Mouse (Mus musculus): ENCODE data around the gene 1700003E16Rik.

The 1700003E16Rik gene

DNA sequence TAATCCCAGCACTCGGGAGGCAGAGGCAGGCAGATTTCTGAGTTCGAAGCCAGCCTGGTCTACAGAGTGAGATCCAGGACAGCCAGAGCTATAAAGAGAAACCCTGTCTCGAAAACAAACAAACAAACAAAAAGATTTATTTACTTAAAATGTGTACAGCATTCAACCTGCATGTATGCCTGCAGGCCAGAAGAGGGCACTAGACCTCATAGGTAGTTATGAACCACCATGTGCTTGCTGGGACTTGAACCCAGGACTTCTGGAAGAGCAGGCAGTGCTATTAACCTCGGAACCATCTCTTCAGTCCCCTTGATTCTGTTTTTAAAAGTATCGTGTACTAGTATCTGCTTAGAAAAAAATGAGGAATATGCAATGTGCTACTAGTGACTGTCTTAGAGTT, 28.8 kb upstream of the 1700003E16Rik start:
- DNase-seq (ENCODE audit: low spot score) = no peak

DNA sequence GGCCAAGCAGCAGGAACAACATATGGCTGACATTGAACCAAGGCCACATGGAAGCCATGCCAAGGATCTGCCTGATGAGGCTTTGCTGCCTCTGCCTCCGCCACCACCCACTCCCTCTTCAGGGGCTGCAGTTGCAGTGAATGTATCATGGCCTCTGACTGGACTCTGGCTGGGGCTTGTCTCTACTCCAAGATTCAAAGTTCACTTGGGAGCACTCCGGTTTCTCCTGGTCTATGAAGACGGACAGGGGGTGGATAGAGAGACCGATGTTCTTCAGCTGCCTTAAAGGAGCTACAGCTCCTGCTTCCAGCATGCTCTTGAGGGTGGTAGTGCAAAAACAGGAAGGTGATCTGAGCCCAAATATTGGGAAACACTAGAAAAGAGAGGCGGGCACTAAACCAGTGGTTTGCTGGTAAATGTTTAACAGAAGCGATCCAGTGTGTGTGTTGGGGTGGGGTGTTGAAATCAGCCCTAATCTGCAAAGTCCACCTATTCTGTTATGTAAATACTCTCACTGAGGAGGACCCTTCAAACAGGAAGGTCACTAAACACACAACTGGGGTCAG, 24.7 kb upstream of the 1700003E16Rik start:
- no peak for DNase-seq (ENCODE audit: low spot score)

DNA sequence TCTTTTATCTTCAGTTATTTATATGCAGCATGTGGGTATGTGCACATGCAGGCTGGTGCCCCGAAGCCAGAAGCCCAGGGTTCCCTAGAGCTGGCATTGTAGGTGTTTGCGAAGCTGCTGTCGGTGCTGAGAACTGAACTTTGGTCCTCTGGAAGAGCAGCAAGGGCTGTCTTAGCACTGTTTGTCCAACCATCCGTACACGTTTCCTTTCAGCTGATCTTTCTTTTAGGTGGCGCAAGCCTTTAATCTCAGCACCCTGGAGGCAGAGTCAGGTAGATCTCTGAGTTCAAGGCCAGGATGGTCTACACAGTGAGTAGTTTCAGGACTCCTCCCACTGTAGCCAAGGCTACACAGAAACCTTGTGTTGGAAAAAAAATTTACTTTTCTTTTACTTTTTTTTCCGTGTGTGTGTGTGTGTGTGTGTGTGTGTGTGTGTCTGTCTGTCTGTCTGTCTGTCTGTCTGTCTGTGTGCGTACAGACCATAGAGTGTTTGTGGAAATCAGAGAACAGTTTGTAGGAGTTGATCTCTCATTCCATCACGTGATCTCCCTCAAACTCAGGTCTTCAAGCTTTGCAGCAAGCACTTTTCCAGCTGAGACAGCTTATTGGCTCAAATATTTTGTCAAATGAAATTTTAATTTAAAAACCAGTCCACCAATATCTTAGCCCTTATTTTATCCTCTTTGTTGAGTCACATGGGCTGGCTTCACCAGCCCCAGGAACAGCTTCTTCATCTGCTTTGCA, 23.9 kb upstream of the 1700003E16Rik start:
- no peak for DNase-seq (ENCODE audit: low spot score)

DNA sequence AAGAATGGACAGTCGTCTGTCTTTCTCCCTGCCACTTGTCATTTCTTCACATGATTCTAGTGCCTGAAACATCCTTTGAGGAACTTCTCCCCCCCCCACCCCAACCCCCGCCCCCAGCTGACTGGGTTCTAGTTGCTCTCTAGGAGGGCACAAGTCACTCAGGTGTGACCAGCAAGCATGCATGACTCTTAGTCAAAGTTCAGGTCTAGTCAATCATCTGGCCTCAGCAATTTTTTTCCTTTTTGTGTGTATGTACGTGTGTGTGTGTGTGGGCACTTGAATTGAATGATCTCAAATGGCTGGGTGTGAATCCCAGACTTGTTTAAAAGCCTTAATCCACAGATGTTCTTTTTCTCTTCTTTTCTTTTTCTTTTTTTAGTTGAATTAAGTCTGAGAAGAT, 22.0 kb upstream of the 1700003E16Rik start:
- DNase-seq (ENCODE audit: low spot score) = no peak

DNA sequence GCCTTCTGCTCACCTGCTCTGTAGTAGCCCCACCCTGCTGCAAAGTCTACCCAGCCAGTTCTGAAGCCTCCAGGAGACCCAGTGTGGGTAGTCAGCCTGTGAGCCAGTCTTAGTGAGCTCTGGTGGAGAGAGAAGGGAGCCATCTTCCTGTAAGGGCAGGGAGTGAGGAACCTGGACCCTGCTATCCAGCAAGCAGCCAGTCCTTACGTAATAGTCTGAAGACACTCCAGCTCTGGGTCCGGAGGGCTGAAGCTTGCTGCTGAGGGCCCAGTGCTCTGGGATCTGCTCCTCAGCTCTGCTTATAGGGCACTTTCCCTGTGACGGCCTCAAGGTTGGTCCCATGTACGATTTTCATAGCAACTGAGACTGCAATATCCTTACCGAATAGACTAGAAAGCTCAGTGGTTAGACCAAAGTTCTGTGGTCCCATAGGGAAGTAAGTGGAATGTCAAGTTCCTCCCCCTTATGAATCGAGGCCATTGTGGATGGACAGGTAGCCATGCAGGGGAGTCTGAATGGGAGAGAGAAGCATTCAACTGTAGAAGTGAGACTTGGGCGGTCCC, 21.2 kb upstream of the 1700003E16Rik start, which contains the start of gene Rtkn:
TSS of gene Rtkn (plus strand) at position 513 of the 563 bp plus-strand sequence.
- no peak for DNase-seq (ENCODE audit: low spot score)

DNA sequence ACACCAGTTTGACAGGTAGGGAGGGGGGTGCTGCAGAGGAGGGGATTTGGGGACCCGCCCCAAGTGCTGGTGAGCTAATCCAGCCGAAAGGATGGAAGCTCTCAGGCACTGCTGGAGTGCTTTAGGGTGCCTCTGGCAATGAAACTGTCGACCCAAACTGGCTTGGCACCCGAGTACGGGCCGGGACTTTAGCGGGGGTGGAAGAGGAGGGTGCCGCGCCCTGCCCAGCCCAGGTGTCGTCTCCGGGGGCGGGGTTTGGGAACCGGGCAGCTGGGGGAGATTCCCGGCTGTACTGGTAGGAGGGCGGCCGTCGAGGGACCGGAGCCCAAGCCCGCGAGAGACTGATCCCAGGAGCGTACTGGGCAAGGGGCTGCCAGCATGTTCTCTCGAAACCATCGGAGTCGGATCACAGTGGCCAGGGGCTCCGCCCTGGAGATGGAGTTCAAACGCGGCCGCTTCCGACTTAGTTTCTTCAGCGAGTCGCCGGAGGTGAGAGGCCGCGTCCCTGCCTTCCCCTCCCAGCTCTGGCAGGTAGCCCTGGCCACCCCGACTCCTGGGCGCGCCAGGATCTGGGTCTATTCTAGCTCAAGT, 20.5 kb upstream of the 1700003E16Rik start:
- DNase-seq (ENCODE audit: low spot score) = no peak

DNA sequence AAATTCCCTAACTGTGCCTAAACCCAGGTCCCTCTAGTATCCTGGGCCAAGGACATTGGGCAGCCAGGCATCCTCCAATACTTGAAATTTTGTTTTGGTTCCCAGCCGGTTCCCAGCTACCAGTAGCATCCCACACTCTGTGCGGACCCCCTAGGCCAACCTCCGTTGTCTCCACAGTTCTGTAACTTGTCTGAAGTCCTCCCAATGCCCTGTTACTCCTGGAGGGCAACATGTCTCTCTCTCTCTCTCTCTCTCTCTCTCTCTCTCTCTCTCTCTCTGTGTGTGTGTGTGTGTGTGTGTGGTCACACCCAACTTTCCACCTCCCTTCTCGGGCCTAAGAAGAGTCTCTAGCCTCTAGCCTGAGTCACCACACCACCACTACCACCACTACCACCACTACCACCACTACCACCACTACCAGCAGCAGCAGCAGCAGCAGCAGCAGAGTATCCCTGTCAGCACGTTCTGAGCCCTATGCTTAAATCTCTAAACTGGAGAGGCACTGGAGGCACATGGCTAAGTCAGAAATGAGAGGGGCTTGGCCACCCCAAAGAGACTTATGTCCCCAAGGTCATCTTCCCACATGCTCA, 19.8 kb upstream of the 1700003E16Rik start:
- DNase-seq (ENCODE audit: low spot score) = no peak

DNA sequence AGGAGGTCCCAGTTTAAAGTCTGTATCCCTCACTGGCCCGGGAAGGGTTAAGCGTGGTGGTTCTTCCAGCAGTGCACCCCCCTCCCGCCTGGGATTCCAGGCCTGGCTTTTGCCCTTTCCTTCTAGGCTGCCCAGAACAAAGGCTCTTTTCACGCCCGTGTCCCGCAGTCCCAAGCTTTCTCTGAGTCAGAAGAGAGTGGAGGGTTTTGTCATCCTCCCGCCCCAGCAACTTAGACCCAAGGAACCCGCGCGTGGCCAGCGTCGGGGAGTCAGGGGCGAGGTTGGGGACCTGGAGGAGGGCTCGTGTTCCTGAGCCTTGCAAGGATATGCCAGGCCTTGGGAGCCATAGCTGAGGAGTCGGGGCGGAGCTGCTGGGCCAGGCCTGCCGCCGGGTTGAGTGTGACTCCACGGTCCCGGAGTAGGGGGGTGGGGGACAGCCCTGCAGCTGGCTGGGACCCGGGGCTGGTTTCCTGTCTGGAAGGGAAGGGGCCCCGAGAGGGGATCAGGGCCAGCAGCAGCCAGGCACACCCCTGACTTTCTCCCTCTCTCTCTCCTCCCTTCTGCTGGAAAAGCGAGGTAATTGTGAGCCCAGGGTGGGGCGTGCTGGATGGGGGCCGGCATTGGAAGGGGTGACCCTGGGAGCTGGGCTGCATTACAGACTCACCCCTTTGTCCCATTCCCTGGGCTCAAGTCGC, 19.2 kb upstream of the 1700003E16Rik start:
- no peak for DNase-seq (ENCODE audit: low spot score)

DNA sequence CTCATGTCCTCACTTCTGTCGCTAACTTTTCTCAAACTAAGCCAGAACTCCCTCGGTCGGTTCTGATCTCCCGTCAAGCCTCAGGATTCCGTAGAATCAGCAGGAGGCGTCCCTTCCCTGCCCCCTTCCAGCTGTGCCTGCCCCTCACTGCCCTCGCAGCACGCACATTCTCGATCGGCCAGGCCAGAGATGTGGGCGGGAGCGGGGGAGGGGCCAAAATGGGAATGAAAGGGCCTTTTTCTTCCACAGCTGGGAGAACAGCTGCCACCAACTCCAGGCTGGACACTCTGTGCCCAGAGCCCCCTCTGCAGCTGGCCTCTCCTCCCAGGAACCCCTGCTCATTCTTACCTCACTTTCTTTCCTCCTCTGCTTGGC, 18.6 kb upstream of the 1700003E16Rik start:
- peak; percentile 57 for DNase-seq (ENCODE audit: low spot score)

DNA sequence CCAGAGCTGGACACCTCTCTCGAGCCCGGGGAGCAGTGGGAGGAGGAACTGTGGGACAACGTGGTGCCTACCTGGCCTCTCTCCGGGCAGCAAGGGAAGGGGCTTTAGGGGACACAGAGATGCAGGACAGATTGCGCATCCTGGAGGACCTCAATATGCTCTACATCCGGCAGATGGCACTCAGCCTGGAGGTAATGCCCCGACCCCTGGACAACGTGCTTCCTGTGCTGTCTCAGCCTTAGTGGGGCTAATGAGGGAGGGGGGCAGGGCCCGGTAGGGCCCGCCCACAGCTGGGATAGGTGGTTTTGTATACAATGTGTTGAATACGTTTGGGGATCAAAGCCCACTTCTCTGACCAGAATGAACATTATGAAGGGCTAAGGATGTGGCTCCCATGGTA, 18.1 kb upstream of the 1700003E16Rik start:
- DNase-seq (ENCODE audit: low spot score) = no peak

DNA sequence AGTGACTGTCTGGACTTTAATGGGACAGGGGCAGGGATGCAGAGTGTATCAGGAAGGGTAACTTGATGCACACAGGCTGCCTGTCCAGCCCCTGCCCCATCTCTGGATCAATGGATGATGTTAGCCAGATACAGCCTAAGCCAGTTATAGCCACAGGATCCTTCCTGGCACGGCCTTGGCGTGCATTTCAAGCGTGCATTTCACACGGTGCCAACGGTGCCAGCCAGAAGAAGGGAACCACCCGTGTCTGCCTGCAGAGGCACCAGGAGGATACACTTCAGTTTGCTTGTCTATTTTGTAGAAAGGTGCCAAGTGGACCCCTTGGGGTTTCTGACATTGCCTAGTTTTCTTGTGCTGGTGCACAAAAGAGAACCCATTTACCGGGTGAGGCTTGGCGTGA, 16.2 kb upstream of the 1700003E16Rik start:
- DNase-seq (ENCODE audit: low spot score) = no peak

DNA sequence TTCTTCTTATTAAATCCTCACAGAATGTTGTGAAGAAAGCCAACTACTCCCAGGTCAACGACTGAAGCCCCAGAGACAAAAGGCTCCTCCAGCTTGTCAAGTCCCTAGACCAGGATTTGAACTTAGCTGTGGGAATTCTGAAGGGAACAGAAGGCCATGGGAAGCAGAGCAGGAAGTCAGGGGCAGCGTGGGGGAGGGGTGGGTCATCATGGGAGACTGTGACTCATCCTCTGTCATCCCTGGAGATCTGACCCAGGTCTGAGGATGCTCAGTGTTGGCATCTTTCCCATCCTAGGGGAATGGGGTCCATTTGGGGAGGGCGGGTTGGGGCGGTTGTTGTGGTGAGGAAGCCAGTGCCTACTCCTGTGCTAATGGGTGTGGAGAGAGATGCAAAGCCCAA, 14.6 kb upstream of the 1700003E16Rik start:
- DNase-seq (ENCODE audit: low spot score) = no peak

DNA sequence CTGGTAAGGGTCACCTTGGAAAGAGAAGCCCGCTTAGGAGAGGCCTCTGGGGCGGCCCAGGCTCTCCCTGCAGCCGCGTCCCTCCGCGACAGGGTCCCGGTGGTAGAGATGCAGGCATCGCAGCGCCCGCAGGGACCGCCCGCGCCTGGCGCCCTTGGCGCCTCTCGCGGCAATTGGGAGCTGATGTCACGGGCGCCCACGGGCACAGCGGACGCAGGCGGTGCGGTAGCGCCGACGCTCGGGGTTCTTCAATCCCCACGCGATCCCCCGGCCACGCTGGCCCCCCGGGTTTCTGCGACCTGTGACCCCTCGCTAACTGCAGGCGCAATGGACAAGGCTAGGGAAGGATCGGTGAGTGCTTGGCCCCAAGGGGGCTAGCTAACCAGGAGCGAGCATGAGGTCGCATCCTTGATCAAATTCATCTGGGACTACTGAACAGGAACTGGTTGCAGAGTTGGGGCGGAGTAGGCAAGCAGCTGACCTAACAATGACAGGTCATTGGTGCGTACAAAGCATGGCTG, 13.9 kb upstream of the 1700003E16Rik start:
- no peak for DNase-seq (ENCODE audit: low spot score)

DNA sequence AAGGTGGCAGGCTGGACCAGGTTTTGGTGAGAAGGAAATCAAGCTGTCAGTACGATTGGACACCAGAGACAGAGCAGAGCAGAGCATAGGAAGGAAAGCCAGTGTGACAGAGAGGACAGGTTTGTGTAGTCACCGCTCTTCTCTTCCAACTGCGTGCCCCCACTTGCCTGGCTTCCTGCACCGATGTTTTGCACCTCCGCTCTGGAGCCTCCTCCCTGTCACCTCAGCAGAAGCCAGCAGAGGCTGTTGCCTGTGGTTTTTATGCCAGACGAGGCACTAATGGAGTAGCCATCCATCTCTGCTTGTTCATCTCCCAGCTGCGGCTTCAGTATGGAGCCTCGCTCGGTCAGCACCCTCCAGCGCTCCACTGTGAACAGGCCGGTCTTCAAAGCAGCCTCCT, 13.3 kb upstream of the 1700003E16Rik start:
- no peak for DNase-seq (ENCODE audit: low spot score)

DNA sequence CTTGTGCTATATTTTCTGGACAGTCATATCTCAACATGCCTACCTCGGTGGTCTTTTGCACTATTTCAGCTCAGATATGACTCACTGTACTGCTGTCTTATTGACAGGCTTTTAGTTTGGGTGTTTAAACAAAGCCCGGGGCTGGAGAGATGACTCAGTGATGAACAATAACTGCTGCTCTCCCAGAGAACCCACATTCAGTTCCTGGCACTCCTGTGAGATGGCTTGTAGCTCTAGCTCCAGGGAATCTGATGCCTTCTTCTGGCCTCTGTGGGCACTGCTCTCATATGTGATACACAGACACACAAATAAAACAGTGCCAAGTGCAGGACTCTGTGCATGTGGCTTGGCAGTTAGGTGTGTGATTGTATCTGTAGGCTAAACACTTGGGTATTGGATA, 11.0 kb upstream of the 1700003E16Rik start:
- DNase-seq (ENCODE audit: low spot score) = no peak

DNA sequence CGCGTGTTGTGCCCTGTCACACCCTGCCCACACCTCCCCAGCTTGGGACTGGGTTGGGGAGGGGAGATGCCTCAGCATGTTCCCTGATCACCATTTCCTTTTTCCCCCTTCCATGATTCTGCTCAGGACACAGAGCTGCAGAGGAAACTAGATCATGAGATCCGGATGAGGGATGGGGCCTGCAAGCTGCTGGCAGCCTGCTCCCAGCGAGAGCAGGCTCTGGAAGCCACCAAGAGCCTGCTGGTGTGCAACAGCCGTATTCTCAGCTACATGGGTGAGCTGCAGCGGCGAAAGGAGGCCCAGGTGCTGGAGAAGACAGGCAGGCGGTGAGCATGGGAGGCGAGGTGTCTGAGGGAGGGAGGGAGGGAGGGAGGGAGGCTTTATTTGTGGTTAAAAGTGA, 10.4 kb upstream of the 1700003E16Rik start:
- DNase-seq (ENCODE audit: low spot score) = no peak

DNA sequence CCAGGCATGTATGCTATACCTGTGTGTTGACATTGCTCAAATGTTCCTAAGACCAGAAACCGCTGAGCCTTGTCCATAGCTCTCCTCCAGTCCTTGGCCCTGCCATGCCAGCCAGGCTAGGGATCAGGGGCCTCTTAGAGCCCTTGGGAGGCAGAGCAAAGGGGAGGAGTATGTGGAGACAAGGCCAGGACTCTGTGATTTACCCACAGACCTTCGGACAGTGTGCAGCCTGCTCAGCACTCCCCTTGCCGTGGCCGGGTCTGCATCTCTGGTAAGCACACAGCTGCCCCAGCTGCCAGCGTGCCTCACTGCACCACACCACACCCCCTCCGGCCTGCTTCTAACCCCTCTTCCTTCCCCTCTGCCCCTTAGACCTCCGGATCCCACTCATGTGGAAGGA, 8.9 kb upstream of the 1700003E16Rik start:
- no peak for DNase-seq (ENCODE audit: low spot score)

DNA sequence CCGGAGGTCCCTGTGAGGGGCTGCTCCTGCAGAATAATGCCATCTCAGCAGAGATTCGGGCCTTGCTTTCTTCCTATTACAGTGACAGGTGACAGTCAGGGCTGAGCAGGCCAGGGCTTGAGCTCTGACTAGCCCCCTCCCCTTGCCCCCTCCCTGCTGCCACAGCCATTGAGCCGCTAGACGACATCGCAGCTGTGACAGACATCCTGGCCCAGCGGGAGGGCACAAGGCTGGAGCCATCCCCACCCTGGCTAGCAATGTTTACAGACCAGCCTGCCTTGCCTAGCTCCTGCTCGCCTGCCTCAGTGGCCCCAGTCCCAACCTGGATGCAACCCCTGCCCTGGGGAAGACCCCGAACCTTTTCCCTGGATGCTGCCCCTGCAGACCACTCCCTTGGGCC, 4.5 kb upstream of the 1700003E16Rik start:
- DNase-seq (ENCODE audit: low spot score) = no peak

DNA sequence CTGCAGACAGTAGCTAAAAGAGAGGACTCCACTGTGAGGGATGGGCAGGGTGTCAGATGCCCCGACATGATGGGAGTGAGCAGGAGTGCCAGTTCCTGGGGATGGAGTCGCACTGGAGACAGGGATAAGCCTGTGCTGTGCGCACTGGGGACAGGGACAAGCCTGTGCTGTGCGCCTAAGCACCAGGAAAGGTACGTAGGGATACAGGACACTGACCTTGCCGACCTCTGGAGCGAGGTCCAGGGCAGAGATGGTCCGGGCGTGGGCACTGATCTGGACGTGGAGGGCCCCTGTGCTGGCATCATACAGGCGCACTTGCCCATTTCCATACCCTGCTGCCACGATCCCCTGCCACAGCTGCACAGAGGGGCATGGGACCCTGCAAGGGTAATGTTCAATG, 3.2 kb upstream of the 1700003E16Rik start:
- DNase-seq (ENCODE audit: low spot score) = no peak

DNA sequence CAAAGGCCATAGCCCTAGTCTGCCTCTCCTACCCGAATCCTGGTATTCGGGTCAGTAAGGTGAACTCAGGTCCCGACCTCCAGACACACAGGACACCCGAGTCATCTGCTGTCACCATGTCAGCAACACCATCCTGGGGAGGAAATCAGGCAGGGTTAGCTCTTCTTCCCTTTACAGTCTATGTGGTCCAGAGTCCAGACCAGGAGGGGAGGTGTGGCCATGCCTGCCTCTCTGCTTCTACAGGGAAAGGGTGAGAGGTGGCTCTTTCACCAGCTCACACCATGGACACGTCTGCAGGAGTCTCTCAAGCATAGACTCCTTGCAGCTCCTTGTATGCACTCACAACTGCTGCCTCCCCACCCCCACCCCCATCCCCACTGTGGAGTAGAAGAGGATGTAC, 2.7 kb upstream of the 1700003E16Rik start:
- no peak for DNase-seq (ENCODE audit: low spot score)

DNA sequence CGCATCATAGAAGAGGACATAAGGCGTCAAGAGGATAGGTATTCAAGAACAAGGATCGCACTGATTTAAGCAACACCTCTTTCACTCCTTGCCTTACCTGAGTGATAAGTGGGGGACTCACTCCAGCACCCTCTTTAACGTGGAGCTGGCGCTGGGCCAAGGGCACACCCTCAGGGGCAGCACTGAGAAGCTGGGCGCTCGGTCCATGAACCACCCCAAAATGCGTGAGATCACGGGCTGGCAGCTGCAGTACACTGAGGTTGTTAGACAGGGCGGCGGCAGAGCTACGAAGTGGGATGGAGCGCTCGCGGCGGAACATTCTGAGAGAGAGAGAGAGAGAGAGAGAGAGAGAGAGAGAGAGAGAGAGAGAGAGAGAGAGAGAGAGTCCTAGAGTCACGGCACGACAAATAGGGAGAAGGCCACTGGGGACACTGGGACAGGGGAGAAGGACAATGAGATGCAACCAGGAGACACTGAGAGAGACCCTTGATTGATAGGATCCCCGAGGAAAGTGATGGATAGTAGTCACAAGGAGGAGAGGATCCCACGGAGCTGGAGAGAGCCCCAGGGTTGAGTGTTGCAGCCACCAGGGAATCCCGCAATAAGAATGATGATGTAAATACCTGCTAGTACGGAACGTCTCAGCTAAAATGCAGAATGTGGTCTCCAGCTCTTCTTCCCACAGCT, 509 bp upstream of the 1700003E16Rik start:
- no peak for DNase-seq (ENCODE audit: low spot score)
